Comparison of ENCODE assay signal across 1 mouse cellular context in genomic region chr19:11770205-11770892, GRCm38 (mm10).
TF ChIP-seq lines count a peak whose summit lies in the region.

Mrpl16 (plus strand) TSS chr19:11770391.

TF ChIP-seq in MEL, 35 proteins besides CTCF, POLR2A, EP300 and RAD21 (continued from another document):
- TF ChIP-seq MAX (IDR thresholded peaks at IDR 0.05; ENCODE audit: low read length) (peak; percentile 78; the same call in 1 of the 2 replicates), ELF1 (IDR thresholded peaks at IDR 0.05; ENCODE audit: low read depth, low read length) (peak; percentile 79), ZNF384 (IDR thresholded peaks at IDR 0.05; ENCODE audit: low read depth, low read length) (peak; percentile 22; the same call in 1 of the 2 replicates), USF1 (IDR thresholded peaks at IDR 0.05; ENCODE audit: low read depth, low read length) (0 out of 2 replicates have a peak, but pooled peaks have one; percentile 17), MXI1 (IDR thresholded peaks at IDR 0.05; ENCODE audit: low read depth, low read length) (peak; percentile 76)
